Mouse (Mus musculus) activated CD4-positive, CD25-positive, alpha-beta regulatory T cell, adult 4 months (primary cell): ENCODE data around the gene Snrpd3. TPM values are rescaled to one million over a fixed set of nuclear protein-coding genes. Genes with fewer than 3 reads are reported as not detected.
"Not testable (repeated sequence)": the region's sequence is repeated elsewhere in the genome, so short reads cannot be mapped to it uniquely, and the experiment has no call there.

Source experiments
- ATAC-seq: one replicate; pipeline ENCODE4 v1.8.0; 2017
- polyA plus RNA-seq, 2 experiments: library from polyadenylated mRNA; unstranded; fragments of 100-300 nt; shearing (Covaris generic); gene quantifications; one replicate each; pipeline ENCODE4 v1.2.1; 2017

Snrpd3 gene
- polyA plus RNA-seq, 2 experiments from 2014 or later, result 133 to 205 TPM

DNA sequence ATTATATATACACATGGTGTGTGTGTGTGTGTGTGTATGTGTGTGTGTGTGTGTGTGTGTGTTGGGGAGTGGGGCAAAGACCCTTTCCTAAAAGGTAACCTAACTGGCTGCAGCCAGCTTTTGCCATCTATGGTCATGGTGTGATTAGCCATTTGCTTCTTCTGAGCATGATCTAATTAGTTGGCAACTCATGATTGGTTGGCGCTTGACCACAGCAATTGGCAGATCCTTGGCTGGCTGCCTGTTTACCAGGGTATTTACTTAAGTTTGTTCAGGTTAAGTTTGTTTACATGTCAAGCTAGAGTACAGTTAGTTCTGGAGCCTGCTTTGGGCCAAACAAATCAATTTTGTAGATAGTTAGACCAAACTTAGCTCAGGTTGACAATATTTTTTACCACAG is 15.7 kb upstream of the Snrpd3 start:
- ATAC-seq, result no peak

DNA sequence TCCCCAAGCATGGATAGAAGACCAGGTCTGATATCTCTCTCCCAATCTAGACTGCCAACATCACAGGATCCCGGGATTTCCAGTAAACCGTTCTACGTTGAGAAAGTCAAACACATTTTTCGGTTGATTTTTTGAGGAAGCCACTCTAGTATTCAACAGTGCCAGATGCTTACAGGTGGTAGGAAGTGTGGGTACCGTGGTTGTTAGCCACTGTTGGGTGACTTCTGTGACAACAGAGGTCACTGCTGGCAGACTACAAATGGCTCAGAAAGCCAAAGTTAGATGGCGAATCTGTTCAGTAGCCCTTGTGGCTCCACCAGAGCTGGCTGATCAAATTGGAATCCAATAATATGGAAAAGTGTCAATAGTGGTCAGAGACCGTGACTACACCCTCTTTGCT is 13.7 kb upstream of the Snrpd3 start:
- no peak for ATAC-seq

DNA sequence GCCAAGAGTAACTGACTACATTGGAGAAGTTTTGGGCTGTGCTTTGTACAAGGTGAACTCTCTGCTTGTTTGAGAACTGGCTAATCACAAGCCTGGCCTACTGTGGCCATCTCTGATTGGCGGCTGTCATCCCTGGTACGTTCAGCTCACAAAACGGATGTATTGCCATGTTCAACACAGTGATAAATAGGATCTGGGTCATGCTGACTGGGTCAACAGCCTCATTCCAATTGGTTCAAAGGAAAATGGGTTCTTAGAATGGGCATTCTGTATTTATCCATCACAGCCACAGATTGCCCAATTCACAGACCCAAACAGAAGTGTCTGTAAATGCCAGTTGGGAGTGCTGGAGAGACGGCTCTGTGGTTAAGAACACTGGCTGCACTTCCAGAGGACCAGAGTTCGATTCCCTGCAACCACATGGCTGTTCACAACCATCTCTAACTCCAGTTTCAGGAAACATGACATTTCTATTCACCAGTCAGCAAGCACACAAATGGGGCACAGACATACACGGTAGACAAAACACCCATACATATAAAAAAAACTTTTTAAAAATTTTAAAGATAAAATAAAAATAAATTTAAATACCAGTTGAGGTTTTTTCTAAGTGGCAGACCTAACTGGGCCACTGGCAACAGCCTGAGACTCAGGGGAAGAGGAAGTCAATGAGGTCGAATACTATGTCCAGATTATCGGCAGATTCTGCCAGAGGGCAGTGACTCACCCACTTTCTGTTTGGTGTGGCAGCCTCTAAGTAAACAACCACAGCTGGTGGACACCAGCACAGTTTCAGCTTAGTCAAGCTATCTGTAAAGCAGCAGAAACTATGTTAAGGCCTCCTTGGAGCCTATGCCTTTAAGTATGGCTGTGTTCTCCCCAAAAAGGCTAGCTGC is 12.9 kb upstream of the Snrpd3 start:
- no peak for ATAC-seq

DNA sequence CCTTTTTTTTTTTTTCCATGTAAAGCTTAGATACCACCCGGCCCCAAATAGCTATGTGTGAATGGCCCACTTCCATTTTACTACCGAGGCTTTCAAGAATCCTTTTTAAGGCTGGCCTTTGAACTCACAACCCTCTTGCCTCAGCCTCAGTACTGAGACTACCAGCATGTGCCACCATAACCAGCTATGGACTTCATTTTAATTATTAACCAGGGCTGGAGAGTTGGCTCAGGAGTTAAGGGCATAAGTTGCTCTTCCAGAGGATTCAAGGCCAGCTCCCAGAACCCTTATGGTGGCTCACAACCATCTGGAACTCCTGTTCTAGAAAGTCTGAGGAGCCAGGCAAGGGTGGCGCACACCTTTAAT is 12.2 kb upstream of the Snrpd3 start:
- ATAC-seq, result no peak

DNA sequence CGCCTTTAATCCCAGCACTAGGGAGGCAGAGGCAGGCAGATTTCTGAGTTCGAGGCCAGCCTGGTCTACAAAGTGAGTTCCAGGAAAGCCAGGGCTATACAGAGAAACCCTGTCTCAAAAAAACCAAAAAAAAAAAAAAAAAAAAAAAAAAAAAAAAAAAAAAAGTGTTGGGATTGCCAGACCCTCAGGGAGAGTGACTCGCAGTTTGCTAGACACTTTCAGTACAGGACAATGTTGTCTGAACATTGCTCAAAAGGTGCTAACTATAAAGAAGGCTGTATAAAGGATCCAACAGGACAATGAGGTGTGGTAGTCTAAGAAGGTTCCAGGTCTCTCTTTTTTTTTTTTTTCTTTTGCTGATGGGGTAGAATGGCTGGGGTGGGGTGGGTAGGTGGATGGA is 11.4 kb upstream of the Snrpd3 start:
- ATAC-seq, result not testable (repeated sequence)

DNA sequence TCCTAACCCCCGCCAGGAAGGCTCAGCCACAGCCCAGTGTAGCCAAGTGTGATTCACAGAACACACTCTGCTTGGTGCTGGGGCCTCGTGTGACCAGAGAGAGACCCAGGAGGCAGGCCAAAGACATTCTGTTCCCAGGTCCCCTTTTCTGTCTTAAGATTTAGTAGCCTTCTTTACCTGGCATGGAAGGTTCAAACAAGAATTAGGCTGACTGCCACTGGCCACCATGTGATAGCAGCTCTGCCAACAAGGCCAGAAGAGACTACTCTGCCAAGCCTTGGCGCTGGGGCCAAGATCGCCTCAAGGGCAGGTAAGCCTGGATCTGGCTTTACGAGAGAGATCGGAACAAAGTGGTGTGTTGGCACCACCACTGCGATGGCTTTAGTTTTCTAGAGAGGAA is 6.9 kb upstream of the Snrpd3 start:
- no peak for ATAC-seq

DNA sequence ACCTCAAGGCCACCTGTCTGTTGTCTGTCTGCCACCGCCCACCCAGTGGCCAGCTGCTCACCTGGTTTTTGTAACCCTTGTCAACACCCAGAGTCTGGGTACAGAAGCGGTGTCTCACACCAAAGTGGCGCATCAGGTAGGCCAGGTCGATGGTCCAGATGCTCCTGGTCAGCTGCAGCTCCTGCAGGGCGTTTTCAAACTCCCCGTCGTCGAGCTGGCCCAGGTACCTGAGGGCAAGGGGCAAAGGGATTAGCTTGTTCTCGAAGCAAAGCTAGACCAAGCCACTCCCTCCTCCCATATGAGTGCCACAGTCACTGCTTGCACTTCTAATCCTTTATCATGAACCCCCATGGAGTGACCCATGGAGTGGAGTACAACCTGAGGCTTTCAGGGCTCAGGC is 6.3 kb upstream of the Snrpd3 start:
- ATAC-seq, result no peak

DNA sequence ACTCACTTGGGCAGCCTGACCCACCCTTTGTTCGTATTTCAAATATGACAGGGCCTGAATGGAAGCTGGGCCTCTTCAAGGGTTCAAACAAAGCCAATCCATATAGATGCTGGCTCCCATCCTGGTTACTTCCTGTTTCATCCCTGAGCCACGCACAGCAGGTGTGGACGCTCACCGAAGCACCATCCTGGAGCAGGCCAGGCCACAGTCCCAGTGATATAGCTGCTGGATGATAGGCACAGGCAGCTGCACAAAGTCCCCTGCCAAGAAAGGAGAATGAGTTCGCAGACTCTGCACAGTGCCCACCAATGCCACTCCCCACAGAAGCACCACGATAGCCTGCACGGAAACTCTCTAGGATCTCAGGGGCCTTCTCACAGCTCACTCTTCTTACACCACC is 5.5 kb upstream of the Snrpd3 start:
- ATAC-seq, result no peak

DNA sequence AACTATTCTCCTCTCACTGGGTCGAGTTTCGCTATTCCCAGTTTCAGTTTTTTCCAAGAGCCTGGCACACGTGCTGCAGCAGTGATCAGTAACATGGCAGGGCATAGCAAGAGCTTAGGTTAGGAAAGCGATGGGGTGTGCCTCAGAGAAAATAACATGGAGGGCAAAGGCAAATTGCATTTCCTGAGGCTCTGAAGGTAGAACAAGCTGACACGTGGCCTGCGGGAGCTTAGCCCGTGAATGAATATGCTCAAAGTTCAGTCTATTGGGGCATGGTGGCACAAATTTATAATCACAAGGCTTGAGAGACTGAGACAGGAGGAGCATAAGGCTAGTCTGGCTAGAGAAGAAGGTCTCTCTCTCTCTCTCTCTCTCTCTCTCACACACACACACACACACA is 4.6 kb upstream of the Snrpd3 start:
- ATAC-seq, result no peak

DNA sequence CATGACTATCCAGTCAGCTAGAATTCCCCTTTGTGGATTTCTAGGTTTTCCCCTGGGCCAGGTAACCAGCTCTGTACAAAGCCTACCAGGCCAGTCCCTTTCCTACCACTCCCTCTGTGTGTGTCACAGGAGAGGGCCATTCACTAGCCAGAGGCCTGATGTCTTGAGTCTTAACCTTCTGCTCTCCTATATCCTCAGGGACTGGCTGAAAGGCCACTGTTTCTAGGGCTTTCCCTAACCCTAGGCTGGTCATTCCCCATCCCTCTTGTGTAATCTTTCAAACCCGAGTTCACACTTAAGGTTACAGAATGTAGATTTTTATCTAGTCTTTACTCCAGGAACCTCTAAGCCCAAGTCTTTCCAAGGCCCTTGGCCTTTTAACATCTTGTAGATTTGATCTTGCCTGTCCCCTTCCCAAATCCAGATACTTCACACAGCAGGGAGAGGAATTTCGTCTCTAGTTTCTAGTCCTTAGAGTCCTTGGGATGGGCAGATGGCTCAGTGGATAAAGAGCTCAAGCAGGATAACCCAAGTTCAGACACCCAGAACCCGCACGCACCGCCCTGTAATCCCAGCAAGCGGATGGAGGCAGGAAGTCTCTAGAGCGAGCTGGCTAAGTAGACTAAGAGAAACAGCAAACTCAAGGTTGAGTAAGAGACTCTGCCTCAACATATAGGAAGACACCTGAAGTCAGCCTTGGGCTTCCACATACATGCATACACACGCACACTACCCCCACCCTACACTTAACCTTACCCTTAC is 3.9 kb upstream of the Snrpd3 start:
- ATAC-seq, result no peak

DNA sequence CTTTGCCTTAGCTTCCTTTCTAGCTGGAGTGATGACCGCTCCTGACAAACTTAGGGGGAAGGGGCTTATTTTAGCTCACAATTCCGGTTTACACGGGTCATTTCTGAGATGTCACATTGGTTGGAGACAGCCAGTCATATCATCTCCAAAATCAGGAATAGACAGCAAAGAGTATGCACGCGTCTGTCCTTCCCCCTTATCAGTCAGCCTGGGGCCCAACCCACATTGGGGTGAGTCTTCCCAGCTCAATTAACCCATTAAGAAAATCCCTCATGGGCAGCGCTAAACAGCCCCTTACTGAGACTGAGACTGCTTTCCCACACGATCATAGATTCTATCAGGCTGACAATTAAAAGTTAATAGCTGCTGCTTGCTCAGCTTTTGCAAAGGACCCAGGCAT is 3.0 kb upstream of the Snrpd3 start:
- no peak for ATAC-seq

DNA sequence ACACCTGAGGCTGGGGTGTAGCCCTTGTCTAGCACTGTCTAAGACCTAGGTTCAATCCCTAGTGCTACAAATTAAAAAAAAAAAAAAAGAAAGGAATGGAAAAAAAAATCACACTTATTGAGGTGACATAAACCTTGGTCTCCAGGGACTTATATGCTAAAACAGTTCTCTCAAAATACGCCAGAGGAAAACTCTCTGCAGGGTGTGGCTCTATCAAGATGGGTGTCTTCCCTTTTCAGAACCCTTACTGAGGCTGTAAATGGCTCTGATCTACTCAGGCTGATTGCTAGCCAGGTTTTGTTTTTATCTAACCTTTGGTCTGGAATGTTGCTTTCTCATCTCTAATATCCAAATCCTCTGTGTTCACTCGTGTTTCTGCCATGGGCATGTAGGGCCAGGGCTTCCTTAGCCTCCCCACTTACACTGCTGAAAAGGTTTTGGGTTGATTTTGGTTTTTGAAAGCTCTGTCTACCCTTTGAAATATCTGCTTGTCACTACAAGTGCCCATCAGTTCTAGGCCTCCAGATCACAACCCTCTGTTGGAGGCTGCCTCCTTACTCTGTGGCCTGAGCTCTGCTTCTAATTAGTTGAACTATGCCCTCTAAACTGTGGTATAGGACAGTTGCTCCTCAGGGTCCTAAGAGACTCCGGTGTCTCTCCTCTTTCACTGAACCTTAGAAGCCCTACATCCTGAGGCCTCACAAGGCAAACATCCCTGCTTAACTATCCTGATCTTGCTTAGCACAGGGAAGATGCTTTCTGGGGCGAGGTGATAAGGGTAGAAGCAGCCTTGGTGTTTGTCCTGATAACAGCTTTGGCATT is 1.9 kb upstream of the Snrpd3 start:
- ATAC-seq, result no peak

DNA sequence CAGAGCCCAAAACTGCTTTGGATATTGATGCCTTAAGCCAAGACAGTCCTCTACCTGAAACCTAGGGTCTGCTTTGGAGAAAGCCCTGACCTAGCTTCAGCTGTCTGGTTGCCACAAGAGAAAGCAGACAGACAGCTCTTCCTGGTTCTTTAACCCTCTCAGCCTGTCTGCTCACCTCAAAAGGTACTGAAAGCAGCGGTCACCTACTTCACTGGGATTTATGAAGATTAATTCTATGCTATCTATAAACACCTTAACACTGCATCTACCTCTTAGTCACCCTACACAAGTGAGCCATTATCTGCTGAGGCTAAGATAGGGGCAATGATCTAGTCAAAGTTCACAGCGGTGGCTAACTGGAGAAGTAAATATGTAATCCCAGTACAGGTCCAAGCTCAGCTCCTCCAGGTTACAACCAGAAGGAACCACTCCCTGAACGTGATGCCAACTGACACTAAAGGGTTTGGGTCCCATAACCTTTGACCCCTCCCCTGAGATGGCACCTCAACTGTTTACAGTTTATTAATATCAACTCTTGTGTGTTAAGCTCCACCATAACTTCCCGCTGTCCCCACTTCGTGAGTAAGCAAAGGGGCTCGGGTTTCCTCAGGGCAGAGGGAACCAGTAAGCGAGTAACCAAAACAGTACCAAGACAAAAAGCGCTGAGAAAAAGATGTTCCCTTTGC is 1.2 kb upstream of the Snrpd3 start:
- ATAC-seq, result no peak

DNA sequence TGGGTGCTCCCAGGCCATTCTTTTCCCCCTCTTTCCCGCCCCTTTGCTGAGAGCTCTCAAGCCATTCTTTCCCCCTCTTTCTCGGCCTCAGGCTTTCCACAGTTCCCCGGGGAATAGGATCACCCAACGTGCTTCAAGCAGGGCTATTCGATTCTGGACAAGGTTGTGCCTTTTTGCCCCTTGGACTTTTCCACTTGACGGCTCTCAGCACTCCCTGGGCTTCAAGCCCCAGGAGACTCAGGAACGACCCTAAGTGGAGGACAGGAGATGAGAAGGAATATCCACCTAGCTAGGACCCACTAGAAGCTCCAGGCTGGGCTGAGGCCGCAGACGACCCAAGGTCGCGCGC is 653 bp upstream of the Snrpd3 start:
- ATAC-seq, result no peak

DNA sequence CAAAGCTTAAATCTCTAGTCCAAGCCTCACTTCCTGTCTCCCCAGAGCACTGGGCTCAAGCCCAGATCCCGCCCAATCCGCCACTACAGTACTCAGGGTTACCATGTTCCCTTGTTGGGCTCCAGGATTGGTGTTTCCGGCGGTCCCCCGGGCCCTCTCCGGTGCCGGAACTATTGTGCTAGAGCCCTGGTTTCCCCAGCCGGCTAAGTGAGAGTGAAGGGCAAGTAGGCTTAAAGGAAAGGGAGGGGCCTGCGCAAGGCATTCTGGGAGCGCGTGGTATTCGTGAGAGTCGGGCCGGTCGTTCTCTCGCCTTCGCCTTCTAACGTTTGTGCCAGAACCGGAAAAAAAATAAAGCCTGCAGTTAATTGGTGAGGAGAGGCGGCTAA is 400 bp downstream of the Snrpd3 start, which contains the start of gene Gucd1:
TSS of gene Gucd1 (minus strand) at position 215 of the 386 bp plus-strand sequence.
- ATAC-seq, result peak; percentile 83

DNA sequence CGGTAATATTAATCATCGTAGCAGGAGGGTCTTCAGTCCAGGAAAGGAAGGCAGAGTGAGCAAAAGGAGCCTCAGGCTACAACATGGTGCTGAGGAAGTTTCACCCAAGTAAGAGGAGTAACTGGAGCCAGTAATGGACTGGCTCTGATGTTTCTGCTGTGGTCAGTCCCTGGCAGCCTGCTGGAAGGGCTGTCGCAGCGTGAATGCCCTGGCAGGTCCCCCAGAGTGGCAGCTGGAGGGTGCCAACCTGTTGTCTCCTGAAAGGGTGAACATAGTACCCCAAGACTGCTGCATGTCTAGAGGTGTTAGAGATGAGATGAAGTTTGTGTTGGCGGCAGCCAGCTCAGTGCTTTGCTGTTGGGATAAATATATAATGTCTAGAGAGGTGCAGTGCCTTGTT is 3.2 kb downstream of the Snrpd3 start:
- no peak for ATAC-seq

DNA sequence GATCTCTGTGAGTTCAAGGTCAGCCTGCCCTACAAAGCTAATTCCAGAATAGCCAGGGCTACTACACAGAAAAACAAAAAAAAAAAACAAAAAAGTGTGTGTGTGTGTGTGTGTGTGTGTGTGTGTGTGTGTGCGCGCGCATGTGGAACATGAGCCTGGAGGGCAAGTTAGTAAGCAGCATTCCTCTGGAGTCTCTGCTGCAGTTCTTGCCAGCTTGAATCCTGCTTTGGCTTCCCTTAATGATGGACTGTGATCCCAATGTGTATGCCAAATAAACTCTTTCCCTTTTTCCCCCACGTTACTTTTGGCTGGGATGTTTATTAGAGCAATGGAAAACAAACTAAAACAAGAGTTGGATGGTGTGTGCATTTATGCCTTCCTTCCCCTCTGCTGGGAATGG is 4.3 kb downstream of the Snrpd3 start:
- no peak for ATAC-seq

DNA sequence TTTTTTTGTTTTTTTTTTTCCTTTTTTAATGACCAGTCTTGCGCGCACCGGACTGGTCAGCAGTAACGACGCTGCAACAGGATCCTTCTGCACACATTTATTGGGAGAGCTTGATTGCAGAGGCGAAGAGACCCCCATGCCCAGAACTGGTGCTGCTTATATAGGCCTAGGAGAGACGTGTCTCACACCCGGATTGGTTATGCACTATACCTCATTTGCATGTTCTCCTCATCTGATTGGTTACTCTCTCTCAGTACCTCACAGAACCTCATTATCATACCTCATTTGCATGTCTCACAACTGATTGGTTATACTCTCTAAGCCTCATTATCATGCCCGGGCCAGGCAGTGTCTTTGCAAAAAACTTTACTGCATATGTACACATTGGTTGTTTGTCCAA is 8.1 kb downstream of the Snrpd3 start:
- ATAC-seq, result not testable (repeated sequence)

DNA sequence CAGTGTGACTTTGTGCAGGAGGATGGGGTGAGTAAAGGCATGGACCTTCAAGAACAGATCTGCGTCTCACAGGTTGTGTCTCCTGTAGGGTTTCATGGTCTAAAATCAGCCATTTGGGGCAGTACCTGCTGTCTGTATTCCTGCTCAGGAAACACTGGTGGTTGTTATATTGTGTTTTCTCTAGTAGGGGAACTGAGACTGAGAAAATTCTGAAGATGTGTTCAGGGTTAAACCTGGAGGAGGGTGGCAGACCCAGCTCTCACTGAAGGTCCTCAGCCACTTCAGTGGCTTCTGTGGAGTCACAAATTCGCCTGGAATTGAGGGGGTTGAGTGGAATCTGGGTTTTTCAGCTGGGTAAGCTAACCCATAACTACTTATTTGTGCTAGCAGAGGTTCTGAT is 13.0 kb downstream of the Snrpd3 start:
- no peak for ATAC-seq

DNA sequence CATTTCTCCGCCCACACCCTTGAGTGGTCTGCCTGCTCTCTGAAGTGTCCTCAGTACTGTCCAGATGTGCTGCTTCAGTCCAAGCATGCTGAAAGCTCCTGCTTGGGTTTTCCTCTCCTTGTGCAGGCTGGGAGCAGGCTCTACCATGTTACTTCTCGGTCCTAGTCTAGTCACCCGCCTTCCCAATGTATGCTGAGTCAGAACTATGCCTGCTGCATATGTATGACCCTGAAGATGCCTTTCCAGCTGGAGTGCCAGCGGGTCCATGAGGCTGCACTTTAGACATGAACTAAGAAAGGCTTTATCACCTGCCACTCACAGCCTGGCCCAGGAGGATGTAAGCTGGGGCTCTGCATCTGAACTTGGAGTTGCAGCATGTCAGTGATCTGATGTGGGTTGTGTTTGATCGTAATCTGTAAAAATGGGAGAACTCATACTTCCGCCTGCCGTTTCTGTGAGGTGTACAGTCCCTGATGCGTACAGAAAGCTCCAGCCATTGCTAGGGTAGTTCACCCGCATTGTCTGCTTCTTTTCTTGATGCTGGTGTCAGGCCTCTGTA is 14.3 kb downstream of the Snrpd3 start:
- peak; percentile 86 for ATAC-seq

DNA sequence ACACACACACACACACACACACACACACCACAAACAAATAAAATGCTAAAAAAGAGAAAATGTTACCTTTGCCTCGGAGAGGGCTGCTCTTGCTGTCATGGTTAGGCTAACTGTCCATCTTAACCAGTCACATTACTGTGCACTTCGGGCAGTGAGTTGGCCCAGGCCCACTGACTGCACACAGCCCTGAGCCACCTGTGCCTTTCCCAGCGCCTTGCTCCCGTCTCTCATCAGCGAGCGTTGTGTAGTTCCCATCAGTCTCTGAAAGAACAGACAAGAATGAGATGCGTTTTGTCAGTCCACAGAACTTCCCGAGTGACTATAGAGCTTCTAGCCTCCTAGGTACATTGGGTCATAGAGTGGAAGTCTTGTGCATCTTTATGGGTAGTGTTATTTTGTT is 16.9 kb downstream of the Snrpd3 start:
- ATAC-seq, result no peak

DNA sequence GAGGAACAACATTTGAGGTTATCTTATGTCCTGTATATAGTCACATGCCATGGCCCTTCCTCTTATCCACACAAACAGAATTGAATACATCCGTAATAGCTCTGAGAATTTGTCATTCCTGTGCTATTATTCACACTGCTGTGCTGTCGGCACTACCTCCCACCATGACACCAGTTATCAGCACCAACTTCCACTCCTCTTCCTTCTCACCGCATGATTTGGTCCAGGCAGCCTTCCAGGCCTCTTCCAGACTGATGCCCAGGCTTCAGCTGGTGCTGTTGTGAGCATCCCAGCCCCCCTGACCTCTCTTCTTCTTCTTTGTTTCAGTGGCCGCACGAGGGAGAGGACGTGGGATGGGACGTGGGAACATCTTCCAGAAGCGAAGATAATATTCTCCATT is 17.6 kb downstream of the Snrpd3 start:
- no peak for ATAC-seq
